Mouse (Mus musculus) neural tube, embryonic 10.5 days (tissue): ENCODE data around the gene Gpx4.

ENCODE experiments used
- DNase-seq: peaks from one replicate; pipeline ENCODE4 v3.0.0-alpha.2; 2017; ENCODE audit warnings: low spot score; ENCODE audit errors: extremely low spot score

Gpx4 gene

DNA sequence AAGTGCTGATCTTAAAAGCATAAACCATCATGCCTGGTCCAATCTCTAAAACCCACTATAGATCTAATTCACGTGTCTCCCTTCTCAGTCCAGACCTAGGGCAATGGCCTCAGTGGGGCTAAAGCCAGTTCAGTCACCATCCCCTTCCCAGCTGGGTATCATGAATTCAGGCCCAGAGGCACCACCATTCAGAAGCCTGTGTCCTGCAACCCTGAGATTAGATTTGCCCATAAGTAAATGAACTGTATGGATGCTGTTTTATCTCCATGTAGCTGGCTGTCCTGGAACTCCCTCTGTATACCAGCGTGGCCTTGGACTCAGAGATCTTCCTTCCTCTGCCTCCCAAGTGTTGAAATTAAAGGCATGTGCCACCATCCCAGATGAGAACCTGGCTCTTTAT is 56.1 kb downstream of the Gpx4 start:
- DNase-seq, result no peak

GRCm38 (mm10) chr10:80104181-80104580 is 57.2 kb downstream of the Gpx4 start:
- DNase-seq, result no peak

- no peak for DNase-seq
These were observed 58.5 kb downstream of the Gpx4 start, which contains the start of gene Sbno2 for GRCm38 (mm10) chr10:80105460-80105859. Sbno2 (minus strand) TSS chr10:80105571.

DNA sequence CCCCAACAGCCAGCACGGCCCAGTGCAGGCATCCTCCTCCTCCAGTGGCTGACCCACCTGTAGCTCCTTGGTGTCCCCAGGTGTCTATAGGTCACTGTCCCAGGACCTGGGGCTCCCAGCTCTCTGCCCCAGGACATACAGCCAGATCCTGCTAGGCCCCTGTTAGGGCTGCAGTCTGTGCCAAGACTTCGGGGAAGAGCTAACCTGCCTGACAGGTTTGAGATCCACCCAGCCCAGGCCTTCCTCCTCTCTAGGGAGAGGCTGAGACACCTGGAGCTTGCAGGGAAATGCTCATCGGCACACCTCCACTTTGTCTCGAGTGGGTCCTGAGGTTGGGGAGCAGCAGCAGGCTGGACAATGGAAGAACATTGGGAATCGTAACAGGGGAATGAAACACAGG is 59.0 kb downstream of the Gpx4 start:
- no peak for DNase-seq
